Mouse (Mus musculus) megakaryocyte, embryonic 14.5 days (primary cell): ENCODE results near the gene Ccdc190. TPM values are rescaled to one million over a fixed set of nuclear protein-coding genes. Genes with fewer than 3 reads are reported as not detected.

ENCODE experiments used
- H3K27me3 ChIP-seq: replicated peaks from 2 replicates; pipeline ENCODE3; 2012; ENCODE audit warnings: inconsistent platforms
- H3K36me3 ChIP-seq: replicated peaks from 2 replicates; pipeline ENCODE3; 2012; ENCODE audit warnings: low read length, inconsistent platforms, mixed read lengths
- H3K4me1 ChIP-seq: 2 replicates; pipeline ENCODE4 v1.6.1; 2012; ENCODE audit warnings: inconsistent platforms
- H3K4me3 ChIP-seq: replicated peaks from 2 replicates; pipeline ENCODE3; 2012; ENCODE audit warnings: moderate library complexity, mild to moderate bottlenecking, inconsistent platforms
- H3K9me3 ChIP-seq: 2 replicates; pipeline ENCODE4 v1.6.1; 2012; ENCODE audit warnings: inconsistent platforms
- FLI1 ChIP-seq: IDR thresholded peaks from 2 replicates; pipeline ENCODE4 v1.6.1; 2012; ENCODE audit warnings: low read length, inconsistent platforms, mixed read lengths
- GATA1 ChIP-seq: IDR thresholded peaks from 3 replicates; pipeline ENCODE4 v1.6.1; 2012; ENCODE audit warnings: mixed read lengths, low read length, inconsistent platforms, borderline replicate concordance
- polyA plus RNA-seq: library from polyadenylated mRNA; stranded (reverse); fragments of >175 nt; gene quantifications from 2 replicates; pipeline ENCODE4 v1.2.3, GENCODE M21; 2012; ENCODE audit warnings: low replicate concordance; ENCODE audit not compliant: insufficient read depth

Gene Ccdc190
- polyA plus RNA-seq, 1 experiment, result not detected

GRCm38 (mm10) chr1:169950651-169951050 is 22.2 kb downstream of the Ccdc190 start:
- Histone ChIP-seq H3K36me3 (peaks cover 62% of the 10 kb centered on the region), H3K27me3 (no peaks in the 10 kb centered on the region), H3K4me3 (no peak overlapping the region), H3K4me1 (no peaks in the 10 kb centered on the region), H3K9me3 (no peaks in the 10 kb centered on the region; the same call in 1 of the 2 replicates)
- TF ChIP-seq FLI1, result no peak
- TF ChIP-seq GATA1, result no peak

- H3K9me3 ChIP-seq, result no peaks in the 10 kb centered on the region
- no peak for TF ChIP-seq FLI1
- TF ChIP-seq GATA1, result no peak
- peaks cover 71% of the 10 kb centered on the region for H3K36me3 ChIP-seq
- H3K27me3 ChIP-seq, result no peaks in the 10 kb centered on the region
- no peak overlapping the region for H3K4me3 ChIP-seq
- H3K4me1 ChIP-seq, result no peaks in the 10 kb centered on the region
Measured at GRCm38 (mm10) chr1:169951561-169951960, 23.1 kb downstream of the Ccdc190 start.

DNA sequence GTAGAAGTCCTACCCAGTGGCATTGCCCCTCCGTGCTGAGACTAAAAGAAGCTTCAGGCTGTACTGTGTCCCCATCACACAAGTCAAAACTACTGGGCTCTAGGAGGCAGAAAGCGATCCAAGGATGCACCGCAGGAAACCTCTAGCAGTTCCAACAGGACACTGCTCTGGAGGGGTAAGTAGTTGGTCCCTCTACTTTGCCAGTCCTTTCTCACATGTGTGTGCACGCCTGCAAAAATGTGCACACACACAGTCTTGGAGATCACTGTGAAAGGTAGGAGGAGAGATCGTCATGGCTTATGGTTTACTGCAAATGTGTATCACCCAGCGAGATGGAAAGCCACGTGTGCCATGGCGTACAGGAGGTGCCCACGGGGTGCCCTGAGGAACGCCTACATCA is 24.2 kb downstream of the Ccdc190 start:
- peaks cover 82% of the 10 kb centered on the region for H3K36me3 ChIP-seq
- H3K4me1 ChIP-seq, result no peaks in the 10 kb centered on the region
- no peaks in the 10 kb centered on the region for H3K27me3 ChIP-seq
- H3K9me3 ChIP-seq, result no peaks in the 10 kb centered on the region
- no peak for TF ChIP-seq FLI1
- TF ChIP-seq GATA1, result no peak
- no peak overlapping the region for H3K4me3 ChIP-seq

DNA sequence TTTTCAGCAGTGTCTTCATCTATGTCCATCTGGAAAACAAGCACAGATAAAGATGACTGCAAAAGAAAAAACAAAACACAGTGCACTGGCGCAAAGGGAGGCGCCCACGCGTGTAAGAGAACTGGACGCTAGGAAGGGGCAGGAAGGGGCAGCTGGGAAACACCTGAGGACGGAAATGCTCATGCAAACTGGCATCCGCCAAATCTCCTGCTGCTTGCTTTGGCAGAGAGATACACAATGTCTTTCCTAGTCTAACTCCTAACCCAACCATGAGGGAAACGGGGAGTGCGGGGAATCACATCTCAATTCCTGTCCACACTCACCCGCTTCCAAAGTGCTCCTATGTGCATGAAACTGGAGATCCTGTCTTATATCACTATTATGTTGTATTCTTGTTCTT is 24.7 kb downstream of the Ccdc190 start:
- Histone ChIP-seq H3K4me3 (no peak overlapping the region), H3K9me3 (no peaks in the 10 kb centered on the region), H3K27me3 (no peaks in the 10 kb centered on the region), H3K4me1 (no peaks in the 10 kb centered on the region), H3K36me3 (peaks cover 86% of the 10 kb centered on the region)
- no peak for TF ChIP-seq GATA1
- no peak for TF ChIP-seq FLI1

DNA sequence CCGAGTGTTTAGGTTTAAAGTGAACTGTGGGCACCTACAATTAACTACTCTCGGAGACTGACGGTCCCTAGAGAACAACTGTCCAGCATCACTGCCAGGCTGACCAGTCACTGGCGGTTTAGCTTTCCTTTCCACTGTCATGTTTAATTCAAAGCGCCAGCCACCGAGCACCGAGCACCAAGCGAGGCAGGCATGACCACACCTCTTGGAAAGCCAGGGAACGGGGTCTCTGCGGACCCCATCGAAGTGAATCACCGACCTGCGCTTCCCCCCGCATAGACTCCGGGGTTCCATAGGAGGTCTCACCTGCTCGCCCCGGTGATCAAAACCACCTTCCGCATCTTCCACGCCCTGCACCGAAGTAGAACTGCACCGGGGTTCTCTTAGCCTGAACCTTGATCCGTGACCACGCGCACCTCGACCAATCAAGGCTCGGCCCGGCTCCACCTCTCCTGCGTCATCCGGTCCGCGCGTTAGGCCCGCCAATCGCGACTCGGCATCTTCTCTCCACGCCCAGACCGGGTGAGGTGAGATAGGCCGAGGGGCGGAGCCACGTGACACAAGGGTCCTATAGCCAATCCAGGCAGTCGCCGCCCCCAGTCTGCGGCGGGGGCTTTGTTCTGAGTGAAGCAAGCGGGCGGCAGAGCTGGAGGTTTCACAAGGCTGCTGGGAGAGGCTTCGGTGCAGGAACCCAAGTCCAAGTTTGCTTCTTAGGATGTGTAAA is 40.5 kb downstream of the Ccdc190 start, which contains the start of gene Hsd17b7:
Hsd17b7 (minus strand) TSS at position 450 of the 724 bp plus-strand sequence.
- Histone ChIP-seq H3K36me3 (peaks cover 36% of the 10 kb centered on the region), H3K4me1 (peaks cover 35% of the 10 kb centered on the region), H3K4me3 (peak within 1 kb of the TSS; percentile 93), H3K9me3 (no peaks in the 10 kb centered on the region), H3K27me3 (no peaks in the 10 kb centered on the region)
- no peak for TF ChIP-seq FLI1
- no peak for TF ChIP-seq GATA1

- H3K27me3 ChIP-seq, result peaks cover 1% of the 10 kb centered on the region
- TF ChIP-seq FLI1 (no peak), GATA1 (no peak)
- H3K9me3 ChIP-seq, result no peaks in the 10 kb centered on the region
- peaks cover 30% of the 10 kb centered on the region for H3K36me3 ChIP-seq
- H3K4me3 ChIP-seq, result peak overlapping the region; percentile 93
- H3K4me1 ChIP-seq, result peaks cover 35% of the 10 kb centered on the region
Measured at GRCm38 (mm10) chr1:169969516-169969886, 41.1 kb downstream of the Ccdc190 start.

GRCm38 (mm10) chr1:169970936-169971335 is 42.5 kb downstream of the Ccdc190 start:
- H3K27me3 ChIP-seq, result peaks cover 3% of the 10 kb centered on the region
- peaks cover 30% of the 10 kb centered on the region for H3K4me1 ChIP-seq
- peaks cover 16% of the 10 kb centered on the region for H3K36me3 ChIP-seq
- TF ChIP-seq GATA1 (no peak), FLI1 (no peak)
- no peak overlapping the region for H3K4me3 ChIP-seq
- H3K9me3 ChIP-seq, result no peaks in the 10 kb centered on the region

DNA sequence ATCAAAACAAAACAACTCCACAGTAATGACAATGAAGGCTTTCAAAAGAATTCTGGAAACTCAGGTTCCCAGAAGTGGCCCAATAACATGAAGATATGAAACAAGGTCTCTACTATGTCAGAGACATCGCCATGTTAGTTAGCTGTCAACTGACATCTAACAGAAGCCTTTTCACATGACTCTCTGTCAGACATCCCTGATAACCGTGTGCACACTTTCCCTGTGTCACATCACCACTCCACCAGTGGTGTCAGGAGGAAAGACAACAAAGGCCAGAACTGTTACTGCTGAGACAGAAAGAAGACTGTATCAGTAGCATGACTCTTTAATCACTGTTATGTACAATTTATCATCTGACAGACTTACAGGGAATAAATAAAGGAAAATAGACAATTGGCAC is 43.5 kb downstream of the Ccdc190 start:
- TF ChIP-seq GATA1 (no peak), FLI1 (no peak)
- H3K36me3 ChIP-seq, result peaks cover 6% of the 10 kb centered on the region
- H3K27me3 ChIP-seq, result peaks cover 8% of the 10 kb centered on the region
- peaks cover 27% of the 10 kb centered on the region for H3K4me1 ChIP-seq
- no peak overlapping the region for H3K4me3 ChIP-seq
- H3K9me3 ChIP-seq, result no peaks in the 10 kb centered on the region

- TF ChIP-seq FLI1, result no peak
- no peak for TF ChIP-seq GATA1
Measured at GRCm38 (mm10) chr1:169977621-169978020, 49.2 kb downstream of the Ccdc190 start.

More at GRCm38 (mm10) chr1:169977621-169978020, 49.2 kb downstream of the Ccdc190 start:
- Histone ChIP-seq H3K4me1 (no peaks in the 10 kb centered on the region), H3K4me3 (no peak overlapping the region), H3K36me3 (no peaks in the 10 kb centered on the region), H3K27me3 (peaks cover 19% of the 10 kb centered on the region), H3K9me3 (no peaks in the 10 kb centered on the region)

Other genes with a start within 250 kb of the Ccdc190 start
- not detected in 2 replicates for gene Rgs4, start 181.0 kb upstream of the Ccdc190 start, polyA plus RNA-seq
- 1.8 TPM in 1 of 2 replicates, not detected in the other for gene Hsd17b7, start 40.6 kb downstream of the Ccdc190 start, polyA plus RNA-seq
- gene Ddr2, start 182.1 kb downstream of the Ccdc190 start, polyA plus RNA-seq, result not detected in 2 replicates
- gene Uap1, start 246.3 kb downstream of the Ccdc190 start, polyA plus RNA-seq, result 0.74 and 2.3 TPM in 2 replicates